Mouse (Mus musculus) ZHBTc4 (cell line): Measurements from ENCODE around the gene Sec23ip.

ENCODE experiments used
- DNase-seq: peaks from one replicate; pipeline ENCODE4 v3.0.0-alpha.2; 2011; ENCODE audit warnings: low read depth, low spot score

The Sec23ip gene

GRCm38 (mm10) chr7:128779305-128779704, 34.6 kb downstream of the Sec23ip start:
- DNase-seq = peak; percentile 82

GRCm38 (mm10) chr7:128781846-128782245, 37.1 kb downstream of the Sec23ip start:
- DNase-seq = no peak

- no peak for DNase-seq
These were observed 45.3 kb downstream of the Sec23ip start for GRCm38 (mm10) chr7:128790045-128790444.

GRCm38 (mm10) chr7:128793464-128793863, 48.7 kb downstream of the Sec23ip start:
- DNase-seq = no peak

- no peak for DNase-seq
These were observed 80.3 kb downstream of the Sec23ip start for GRCm38 (mm10) chr7:128824986-128825563.

GRCm38 (mm10) chr7:128832455-128833081, 87.8 kb downstream of the Sec23ip start:
- no peak for DNase-seq

- peak; percentile 40 for DNase-seq
These were observed 88.5 kb downstream of the Sec23ip start for GRCm38 (mm10) chr7:128833196-128833595.
